Mouse (Mus musculus) layer of hippocampus, postnatal 10 days (tissue): ENCODE measurements around the gene Ankrd33b. TPM values are rescaled to one million over a fixed set of nuclear protein-coding genes. Genes with fewer than 3 reads are reported as not detected.

Experiments
- DNase-seq, 2 experiments: peaks; one replicate each; pipeline ENCODE4 v3.0.0; 2021; ENCODE audit warnings: low spot score in 2 of 2
- total RNA-seq, 2 experiments: library from RNA; stranded (reverse); gene quantifications; 2 replicates each; pipeline ENCODE4 v1.2.3; 2021

Gene Ankrd33b
- total RNA-seq, 2 experiments from 2014 or later: 13.6 to 13.9 TPM

DNA sequence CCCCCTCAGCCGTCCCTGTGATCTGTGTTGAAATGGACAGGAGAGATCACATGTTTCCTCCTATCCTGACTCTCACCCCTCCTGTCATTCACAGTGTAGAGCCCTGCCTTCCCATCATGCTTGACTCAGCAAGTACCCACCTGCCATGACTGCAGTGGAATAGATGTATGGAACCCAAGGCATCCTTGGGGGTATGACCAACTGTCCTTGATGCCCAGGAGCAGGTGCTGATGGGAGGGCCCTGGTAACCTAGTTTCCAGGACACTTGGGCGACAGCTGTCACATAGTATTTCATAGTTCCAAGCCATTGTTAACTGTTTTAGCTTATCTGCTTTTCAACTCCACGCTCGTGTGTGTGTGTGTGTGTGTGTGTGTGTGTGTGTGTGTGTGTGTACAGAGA, 98.0 kb downstream of the Ankrd33b start:
- no peak for DNase-seq

DNA sequence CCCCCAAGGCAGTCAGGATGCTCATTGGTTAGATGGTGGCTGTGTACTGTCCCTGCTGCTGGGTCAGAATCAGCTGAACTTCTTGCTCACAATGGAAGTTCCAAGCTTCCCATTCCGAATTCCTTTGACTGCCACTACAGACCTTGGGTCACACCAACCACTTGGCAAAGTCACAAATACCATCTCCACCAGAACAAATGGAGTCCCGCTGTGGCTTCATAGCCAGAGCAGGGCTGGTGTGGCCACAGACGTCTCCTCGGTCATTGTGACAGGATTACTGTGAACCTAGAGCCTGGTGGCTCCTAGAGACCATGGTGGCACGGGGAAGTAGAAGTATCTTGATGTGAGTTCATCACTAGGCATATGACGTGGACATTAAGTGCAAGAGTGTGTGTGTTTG, 99.4 kb downstream of the Ankrd33b start:
- DNase-seq: no peak

DNA sequence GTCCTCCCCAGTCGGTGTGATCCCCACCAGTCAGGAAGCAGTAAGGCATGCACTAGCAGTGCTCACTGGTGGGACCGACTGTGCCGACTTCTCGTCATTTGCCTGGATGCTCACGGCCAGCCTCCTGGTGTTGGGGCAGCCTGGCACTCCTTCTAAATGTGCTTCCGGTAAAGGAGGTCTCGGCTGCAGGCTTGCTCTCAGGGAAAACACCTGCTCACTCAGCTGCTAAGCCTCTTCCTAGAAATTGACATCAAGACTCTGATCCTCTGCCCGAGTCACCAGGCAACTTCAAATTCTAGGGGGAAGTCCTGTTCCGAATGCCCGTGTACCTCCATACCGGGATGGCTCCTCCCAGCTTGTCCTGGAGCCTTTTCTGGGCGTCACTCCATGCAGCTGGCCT, 101.7 kb downstream of the Ankrd33b start:
- DNase-seq: no peak

DNA sequence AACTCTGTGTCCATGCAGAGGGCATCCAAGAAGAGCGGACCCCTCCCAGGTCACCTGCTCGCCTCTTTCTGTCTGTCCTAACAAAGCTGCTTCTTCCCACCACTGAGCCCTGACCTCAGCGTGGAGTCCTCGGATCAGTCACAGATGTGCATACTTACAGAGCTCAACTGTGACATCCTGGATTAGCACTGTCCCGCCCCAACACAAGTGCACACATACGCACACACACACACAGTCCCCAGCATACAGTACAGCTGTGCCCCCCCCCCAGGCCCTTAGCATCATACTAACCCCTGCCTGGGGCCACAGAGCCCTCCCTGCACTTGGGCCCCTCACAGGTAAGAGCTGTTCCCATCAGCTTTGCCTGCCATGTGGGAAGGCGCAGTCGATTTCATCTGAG, 102.1 kb downstream of the Ankrd33b start:
- no peak for DNase-seq

DNA sequence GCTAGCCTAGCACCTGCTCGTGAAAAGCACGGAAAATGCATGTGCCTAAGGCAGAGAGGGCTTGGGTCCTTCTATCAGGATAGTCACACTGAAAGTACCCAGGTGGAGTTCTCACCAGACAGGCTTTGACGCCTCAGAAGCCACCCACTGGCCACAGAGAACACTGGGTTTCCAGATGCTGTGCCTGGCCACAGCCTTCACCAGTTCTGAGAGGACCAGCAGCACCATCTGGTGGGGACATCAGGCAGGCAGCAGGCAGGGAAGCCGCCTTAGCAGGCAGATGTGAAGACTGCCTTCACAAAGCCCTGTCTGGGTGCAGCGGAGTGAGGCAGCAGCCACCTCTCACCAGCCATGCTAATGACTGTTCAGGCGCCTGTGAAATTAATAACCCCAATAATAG, 102.7 kb downstream of the Ankrd33b start:
- peak; percentile 91 to 92 for DNase-seq

DNA sequence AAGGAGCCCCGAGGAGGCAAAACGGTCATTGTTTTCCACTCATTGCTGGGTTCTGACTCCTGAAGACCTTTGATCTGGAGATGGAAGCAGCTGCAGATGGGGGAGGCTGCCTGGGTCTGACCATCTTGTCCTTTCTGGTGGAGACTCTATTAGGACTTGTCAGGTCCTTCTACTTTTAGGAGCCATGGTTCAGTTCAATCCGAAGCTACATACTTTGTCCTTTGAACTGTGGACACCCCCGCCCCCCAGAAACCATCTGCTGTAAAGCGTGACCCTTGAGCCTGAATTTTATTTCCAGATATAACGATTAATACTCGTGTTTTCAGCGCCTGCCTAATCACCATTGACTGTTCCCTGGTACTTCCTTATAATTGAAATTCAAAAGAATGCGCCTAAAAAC, 105.2 kb downstream of the Ankrd33b start:
- no peak for DNase-seq

DNA sequence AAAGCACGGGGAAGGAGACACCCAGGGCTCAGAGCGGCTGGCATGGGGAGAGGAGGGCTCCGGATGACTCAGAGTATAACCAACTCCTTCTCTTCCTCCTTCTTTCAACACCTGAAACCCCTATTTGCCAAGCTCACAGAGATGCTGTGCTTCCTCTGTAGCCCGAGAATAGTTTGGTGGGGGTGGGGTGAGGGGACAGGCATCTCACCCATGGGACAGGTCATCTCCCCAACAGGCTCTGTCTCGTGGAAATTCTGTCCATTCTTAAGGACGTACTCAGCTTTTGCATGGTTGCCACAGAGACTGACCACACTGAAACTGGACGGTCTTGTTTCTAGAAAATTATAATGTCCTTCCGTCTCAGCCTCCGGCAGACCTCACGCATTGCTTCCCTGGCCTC, 106.4 kb downstream of the Ankrd33b start:
- no peak for DNase-seq

DNA sequence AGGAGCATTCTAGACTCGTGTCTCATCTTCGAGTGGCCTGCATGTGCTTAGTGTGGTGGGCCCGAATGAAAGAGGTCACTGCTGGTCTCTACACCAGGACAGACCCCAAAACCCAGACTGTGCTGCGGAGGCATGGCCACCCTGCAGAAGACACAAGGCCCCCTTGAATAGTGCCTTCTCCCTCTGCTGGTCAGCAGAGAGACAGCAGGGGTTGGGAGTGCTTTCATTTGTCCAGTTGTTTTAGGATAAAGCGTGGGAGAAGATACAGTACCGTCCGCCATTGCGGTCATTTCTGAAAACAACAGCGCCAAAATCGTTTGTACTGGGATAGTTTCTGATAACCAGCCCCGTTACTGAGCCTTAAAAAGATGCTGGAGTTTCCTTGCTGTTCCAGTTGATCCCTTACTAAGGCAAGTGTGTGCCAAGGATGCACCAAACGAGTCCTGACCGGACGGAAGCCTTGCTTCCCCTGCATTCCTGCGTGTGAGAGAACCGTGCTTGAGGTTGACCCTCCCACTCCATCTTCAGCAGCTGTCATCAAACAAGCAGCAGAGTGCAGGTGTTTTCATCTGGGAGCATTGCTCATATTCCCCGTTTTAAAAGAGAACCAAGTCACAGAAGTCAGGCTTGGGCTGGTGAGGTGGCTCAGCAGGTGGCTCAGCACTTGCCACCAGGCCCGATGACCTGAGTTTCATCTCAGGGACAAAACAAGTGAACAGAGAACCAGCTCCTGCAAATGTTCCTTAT, 108.7 kb downstream of the Ankrd33b start:
- DNase-seq: no peak

DNA sequence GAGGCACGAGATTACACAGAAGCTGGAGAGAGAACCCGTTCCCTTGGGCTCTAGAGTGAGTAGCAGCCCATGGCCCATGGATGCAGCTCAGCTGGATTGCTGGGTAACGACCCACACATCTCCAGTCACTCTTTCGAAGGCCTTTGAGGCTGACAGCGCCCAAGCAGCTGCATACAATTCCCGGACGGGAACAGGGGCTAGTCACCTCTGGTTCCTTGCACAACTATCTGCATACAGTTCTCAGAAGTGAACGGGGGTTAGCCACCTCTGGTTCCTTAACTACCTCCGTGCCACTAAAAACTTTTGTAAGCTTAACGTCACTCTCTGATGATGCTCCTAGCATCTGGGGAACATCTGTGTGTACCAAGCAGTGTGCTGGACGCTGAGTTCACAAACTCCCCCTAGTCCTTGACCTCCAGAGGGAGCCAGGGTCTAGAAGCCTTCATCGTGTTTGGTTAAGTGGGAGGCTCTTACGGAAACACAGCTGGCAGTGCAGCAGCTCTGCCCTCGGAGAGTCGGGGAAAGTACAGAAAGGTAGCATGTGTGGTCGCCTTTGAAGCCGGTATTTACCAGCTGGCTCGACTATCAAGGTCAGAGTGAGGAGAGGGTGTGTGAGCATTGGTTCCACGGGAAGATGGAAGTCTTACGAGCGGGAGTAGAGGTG, 109.4 kb downstream of the Ankrd33b start:
- no peak for DNase-seq

DNA sequence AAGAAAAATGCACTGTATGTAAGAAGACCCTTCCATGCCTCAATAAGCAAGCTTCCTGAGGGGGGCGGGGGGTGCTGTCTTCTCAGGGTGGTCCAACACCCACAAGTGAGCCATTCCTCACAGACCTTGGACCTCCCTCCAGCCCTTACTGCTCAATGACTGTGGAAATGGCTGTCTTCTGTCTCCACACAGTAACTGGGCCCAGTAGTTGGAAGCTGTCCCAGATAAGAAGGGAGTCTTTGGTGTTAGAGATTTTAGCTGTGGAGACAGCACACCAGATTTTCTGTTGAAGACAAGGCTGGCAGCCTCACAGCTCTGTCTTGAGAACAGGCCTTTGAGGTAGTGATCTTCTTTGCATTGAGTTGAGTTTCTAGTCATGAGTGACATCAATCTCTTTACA, 110.2 kb downstream of the Ankrd33b start:
- no peak for DNase-seq

DNA sequence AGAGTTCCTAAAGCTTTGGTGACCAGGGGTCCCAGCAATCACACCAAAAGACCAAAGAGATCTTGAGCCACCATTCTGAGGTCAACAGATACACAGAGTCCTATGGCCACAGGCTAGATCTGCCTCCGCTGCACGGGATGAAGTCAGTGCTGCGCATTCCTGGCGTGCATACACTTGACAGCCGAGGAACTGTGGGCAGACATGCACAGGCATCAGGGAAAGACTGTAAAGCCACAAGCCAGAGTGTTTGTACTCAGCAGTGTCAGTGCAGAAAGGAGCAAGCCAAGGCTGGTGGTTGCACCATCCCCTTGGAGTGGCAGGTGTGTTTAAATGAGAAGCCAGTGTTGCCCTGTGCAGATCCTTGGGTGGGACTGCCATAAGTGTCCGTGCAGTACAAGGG, 111.8 kb downstream of the Ankrd33b start:
- DNase-seq: no peak

DNA sequence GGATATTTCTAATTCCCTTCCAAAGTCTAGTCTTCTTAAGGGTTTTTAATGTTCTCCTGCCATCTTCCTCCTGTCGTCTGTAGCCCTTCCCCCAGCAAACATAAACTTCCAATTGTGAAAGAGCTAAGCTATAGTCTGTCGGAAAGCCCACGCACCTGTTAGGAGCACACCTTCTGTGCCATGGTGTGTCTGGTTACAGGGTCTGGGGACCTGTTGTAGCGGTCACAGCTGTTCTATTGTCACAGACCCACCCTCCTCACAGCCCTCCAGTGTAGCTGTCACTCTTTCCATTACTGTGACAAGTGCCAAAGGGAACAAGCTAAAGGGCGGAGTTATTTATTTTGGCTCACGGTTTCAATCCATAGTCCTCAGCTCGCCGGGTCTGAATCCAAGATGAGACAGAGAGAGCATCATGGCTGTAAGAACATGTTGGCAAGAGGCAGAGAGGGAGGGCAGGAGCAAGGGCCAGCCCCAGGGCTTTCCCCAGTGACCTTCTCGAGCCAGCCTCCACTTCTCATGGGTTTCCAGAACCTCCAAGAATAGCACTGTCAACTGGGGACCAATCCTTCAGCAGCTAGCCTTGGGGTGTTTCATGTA, 112.5 kb downstream of the Ankrd33b start:
- DNase-seq: no peak

DNA sequence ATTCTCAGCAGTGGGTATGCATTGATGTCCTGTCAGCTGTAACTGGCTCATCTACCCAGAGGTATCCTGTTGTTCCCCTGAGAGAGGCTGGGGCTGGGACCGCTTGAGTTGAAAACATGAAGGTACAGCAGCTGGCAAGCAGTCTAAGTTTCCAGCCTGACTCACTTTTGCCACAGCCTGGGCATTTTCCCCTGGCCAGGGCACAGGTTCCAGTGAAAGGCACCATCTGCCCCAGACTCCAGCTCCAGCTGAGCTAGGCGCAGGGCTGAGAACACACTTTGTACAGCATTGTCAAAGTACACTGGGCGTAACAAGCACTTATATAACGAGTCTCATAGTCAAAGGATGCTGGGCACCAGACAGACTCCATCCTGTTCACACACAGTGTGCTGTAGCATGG, 113.6 kb downstream of the Ankrd33b start:
- DNase-seq: no peak

DNA sequence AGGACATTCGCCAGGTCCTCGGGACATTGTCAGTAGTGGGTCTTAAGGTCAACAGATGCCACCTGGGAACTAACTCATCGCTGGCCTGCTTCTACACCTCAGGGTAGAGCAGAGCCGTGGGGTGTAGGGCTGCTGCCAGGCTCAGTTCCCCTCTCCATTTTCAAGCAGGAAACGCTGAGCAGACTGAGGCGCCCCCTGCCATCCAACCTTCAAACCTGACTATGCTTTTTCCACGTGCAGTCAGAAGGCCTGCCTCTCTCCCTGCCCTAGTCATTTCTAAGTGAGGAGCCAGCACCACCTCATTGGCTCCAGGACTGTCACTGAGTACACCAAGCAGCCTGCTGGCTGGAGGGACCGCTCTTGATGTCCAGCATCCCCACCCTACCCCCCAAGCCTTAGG, 114.1 kb downstream of the Ankrd33b start:
- no peak for DNase-seq

DNA sequence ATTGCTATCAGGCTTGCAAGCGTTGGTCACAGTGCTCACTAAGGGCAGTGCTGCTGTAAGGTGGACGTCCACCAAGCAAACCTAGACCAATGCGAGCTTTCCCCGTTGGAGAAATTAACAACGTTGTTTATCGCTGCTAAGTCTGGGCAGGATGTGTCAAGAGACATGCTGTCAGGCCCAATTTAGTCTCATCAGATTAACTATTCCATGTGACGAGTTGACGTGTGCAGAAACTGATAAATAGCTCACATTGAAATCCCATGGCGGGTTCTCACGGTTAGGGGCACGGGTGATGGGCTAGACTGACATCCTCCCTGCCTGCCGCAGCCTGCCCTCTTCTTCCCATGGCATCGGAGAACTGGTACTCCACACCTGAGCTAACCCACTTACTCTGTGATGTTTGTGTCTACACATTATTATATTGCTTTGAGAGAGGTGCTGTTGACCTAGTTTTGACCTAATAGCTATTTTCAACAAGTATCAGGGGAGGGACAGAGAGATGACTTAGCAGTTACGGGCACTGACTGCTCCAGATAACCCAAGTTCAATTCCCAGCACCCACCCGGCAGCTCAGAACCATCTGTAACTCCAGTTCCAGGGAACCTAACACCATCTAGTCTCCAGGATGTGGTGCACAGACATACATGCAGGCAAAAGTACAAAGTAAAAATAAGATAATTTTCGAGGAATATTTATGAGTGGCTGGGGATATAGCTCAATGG, 114.8 kb downstream of the Ankrd33b start:
- no peak for DNase-seq

DNA sequence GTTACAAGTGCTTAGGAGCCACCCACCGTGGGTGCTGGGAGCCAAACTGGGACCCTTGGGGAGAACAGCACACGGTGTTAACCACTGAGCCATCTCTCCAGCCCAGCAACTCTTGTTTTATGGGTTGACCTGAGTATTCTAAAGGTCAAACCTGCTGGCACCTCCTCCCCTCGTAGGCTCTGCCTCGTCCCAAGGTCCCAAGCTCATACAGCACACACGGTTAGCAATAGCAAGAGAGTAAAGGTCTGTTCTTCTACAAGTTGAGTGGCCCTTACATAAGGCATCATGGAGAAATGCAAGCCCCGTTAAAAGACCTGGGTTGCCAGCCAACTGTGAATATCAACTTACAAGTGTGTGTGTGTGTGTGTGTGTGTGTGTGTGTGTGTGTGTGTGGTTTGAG, 116.3 kb downstream of the Ankrd33b start:
- no peak for DNase-seq

DNA sequence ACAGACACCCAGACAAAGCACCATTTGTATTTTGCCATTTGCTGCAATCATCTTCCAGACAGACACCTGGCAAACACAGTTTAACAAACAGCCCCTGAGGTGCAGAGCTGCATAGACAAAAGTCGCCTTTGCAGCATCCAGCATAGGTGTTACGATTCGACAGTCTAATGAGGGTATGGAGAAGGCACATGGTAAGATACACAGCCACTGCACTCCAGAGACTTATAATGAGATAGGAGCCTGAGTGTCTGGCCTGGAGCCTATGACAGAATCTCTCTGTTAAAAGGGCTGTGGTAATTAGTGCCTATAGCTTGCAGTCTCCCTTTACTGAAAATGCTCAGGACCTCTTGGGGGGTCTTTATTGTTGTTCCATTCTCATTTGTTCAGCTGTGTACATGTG, 116.8 kb downstream of the Ankrd33b start:
- DNase-seq: no peak

DNA sequence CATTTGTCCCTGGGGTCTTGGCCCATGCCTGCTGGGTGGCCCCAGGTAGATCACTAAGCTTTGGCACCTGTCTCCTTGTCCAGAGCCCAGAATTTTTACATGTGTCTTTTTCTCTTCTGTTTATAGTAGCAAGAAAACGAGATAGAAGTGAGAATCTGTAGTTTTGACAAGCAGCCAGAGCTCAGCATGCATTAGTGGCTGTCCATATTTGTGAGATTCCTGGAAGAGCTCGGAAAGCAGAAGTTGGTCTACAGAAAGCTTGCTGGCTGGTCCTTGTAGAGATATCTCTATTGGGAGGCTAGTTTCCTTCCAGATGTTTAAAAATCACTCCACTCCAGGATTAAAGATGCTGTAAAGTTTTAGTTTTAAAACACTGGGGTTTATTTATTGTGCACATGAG, 117.5 kb downstream of the Ankrd33b start:
- no peak for DNase-seq

DNA sequence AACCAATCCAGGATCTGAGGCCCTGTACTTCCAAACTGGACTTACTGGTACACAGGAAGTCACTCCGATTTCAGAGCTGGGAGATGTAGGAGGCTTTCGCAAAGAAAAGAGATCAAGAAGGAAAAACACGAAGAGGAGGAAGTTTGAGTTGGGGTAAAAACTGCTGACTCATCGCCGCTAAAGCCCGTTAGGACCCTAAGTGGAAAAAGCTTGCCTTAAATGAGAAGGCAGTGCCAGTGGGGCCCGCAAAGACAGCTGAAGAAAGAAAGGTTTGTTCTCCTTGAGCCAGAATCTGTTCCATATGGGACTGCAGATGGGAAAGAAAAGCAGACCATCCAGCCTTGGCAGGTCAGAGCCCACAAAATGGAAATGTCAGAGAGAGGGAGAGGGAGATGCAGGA, 118.6 kb downstream of the Ankrd33b start:
- no peak for DNase-seq

DNA sequence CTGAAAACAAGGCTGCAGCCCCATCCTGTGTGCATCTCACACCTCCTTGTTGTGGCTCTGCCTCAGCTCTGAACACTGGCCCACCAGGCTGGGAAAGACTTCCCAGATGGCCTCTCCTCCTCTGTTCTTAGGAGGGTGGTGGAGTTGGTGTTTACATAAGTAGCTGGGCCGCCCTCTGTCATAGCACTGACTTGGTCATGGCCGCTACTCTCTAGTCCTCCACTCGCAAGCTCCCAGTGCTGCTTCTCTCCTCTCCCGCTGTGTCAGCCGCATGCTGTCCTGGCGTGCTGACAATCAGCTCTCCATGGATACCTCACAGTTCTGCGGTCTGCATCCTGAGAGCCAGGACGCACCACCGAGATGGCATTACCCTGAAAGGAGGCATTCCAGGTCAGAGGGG, 120.5 kb downstream of the Ankrd33b start:
- peak; percentile 62 to 70 for DNase-seq

DNA sequence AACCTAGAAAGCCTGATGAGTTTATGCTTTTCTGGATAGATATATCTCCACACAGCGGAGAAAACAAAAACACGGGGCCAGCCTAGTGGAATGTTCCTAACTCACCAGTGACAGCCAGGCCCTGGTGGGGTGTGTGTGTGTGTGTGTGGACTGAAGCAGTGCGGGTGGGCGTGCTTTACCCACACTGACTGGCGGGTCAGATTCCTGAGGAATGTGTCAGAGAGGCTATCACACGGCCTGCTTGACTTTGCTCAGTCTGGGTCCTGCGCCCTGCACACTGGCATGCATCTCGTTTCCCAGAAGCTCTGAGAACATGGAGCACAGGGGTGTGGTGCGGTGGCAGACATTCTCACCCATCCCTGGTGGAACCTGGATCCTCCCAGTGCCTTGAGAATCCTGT, 121.6 kb downstream of the Ankrd33b start:
- DNase-seq: no peak
